In genomic region chrX:106027343-106027674, GRCm38 (mm10) we compare ENCODE assay signal across 8 mouse cellular contexts. TPM values are rescaled to one million over a fixed set of nuclear protein-coding genes. Genes with fewer than 3 reads are reported as not detected.
DNase-seq lines count a peak whose midpoint lies in the region; ATAC-seq and TF ChIP-seq lines count a peak whose summit lies in the region.

No protein-coding gene starts in this region.

- 0 out of 2 replicates have a peak overlapping the region, but pooled peaks have one; percentile 42 for H3K27ac ChIP-seq in kidney, embryonic 14.5 days (ENCODE audit: low read depth, low read length)
- H3K27ac ChIP-seq in bone marrow macrophage, adult 2 months (ENCODE audit: insufficient read depth, low read depth, low read length): peak overlapping the region; percentile 73
- peak overlapping the region; percentile 46; the same call in 1 of the 2 replicates for H3K27ac ChIP-seq in hindbrain, embryonic 16.5 days (ENCODE audit: low read depth, low read length)
- peak overlapping the region; percentile 70 for H3K27ac ChIP-seq in midbrain, embryonic 13.5 days

- peak; percentile 37; the same call in 1 of the 2 replicates for ATAC-seq in kidney, embryonic 14.5 days (ENCODE audit: low FRiP score, low TSS enrichment)
- ATAC-seq in hindbrain, embryonic 16.5 days: no peak
- ATAC-seq in midbrain, embryonic 13.5 days: no peak

- no peak for TF ChIP-seq POLR2A in bone marrow macrophage, adult 2 months (IDR thresholded peaks at IDR 0.05; ENCODE audit: borderline replicate concordance, low read depth, low read length)

- intact Hi-C loops in left cerebral cortex, postnatal 14 days (cut with DNase I): loop anchor here (2.0 to 10.0 kb wide), 3 partner anchors 80 to 357 kb away; no protein-coding TSS in a partner anchor

- H3K36me3 ChIP-seq in kidney, embryonic 14.5 days (ENCODE audit: control insufficient read depth, insufficient read depth, low read length): no peaks in the 10 kb centered on the region
- H3K36me3 ChIP-seq in hindbrain, embryonic 16.5 days (ENCODE audit: control insufficient read depth, insufficient read depth, low read length): no peaks in the 10 kb centered on the region
- no peaks in the 10 kb centered on the region for H3K36me3 ChIP-seq in midbrain, embryonic 13.5 days

- 17% methylated on average over 8 of the region's 8 CpGs for WGBS in kidney, embryonic 14.5 days
- WGBS in hindbrain, embryonic 16.5 days: 25% methylated on average over 8 of the region's 8 CpGs
- WGBS in midbrain, embryonic 13.5 days: 20% methylated on average over 8 of the region's 8 CpGs

- H3K4me3 ChIP-seq in kidney, embryonic 14.5 days (ENCODE audit: low read length): peak overlapping the region; percentile 53
- peak overlapping the region; percentile 73 for H3K4me3 ChIP-seq in bone marrow macrophage, adult 2 months (ENCODE audit: insufficient read depth, low read length)
- peak overlapping the region; percentile 49 for H3K4me3 ChIP-seq in hindbrain, embryonic 16.5 days (ENCODE audit: low read length)
- H3K4me3 ChIP-seq in midbrain, embryonic 13.5 days (replicated peaks): peak overlapping the region; percentile 57

- H3K9me3 ChIP-seq in kidney, embryonic 14.5 days (ENCODE audit: control insufficient read depth, low read length): no peaks in the 10 kb centered on the region
- no peaks in the 10 kb centered on the region for H3K9me3 ChIP-seq in hindbrain, embryonic 16.5 days (ENCODE audit: control insufficient read depth, low read length)
- no peaks in the 10 kb centered on the region for H3K9me3 ChIP-seq in midbrain, embryonic 13.5 days

- no peaks in the 10 kb centered on the region for H3K27me3 ChIP-seq in kidney, embryonic 14.5 days (ENCODE audit: control insufficient read depth, insufficient read depth, low read length)
- no peaks in the 10 kb centered on the region for H3K27me3 ChIP-seq in hindbrain, embryonic 16.5 days (replicated peaks; ENCODE audit: control insufficient read depth, insufficient read depth, low read length)
- no peaks in the 10 kb centered on the region for H3K27me3 ChIP-seq in midbrain, embryonic 13.5 days

- H3K9ac ChIP-seq in kidney, embryonic 14.5 days (ENCODE audit: low read depth, low read length): peak overlapping the region; percentile 70
- peak overlapping the region; percentile 61 for H3K9ac ChIP-seq in hindbrain, embryonic 16.5 days (ENCODE audit: low read depth, low read length)
- H3K9ac ChIP-seq in midbrain, embryonic 13.5 days (replicated peaks): peak overlapping the region; percentile 69

- H3K4me1 ChIP-seq in kidney, embryonic 14.5 days (ENCODE audit: control insufficient read depth, insufficient read depth, low read length): no peaks in the 10 kb centered on the region
- peaks cover 10% of the 10 kb centered on the region for H3K4me1 ChIP-seq in bone marrow macrophage, adult 2 months (ENCODE audit: control insufficient read depth, insufficient read depth, low read length)
- H3K4me1 ChIP-seq in hindbrain, embryonic 16.5 days (ENCODE audit: control insufficient read depth, insufficient read depth, low read depth, low read length): no peaks in the 10 kb centered on the region
- H3K4me1 ChIP-seq in midbrain, embryonic 13.5 days (replicated peaks): peaks cover 10% of the 10 kb centered on the region

- peak overlapping the region; percentile 41 for H3K4me2 ChIP-seq in kidney, embryonic 14.5 days (replicated peaks; ENCODE audit: low read depth, low read length)
- H3K4me2 ChIP-seq in hindbrain, embryonic 16.5 days (ENCODE audit: low read length): peak overlapping the region; percentile 61
- H3K4me2 ChIP-seq in midbrain, embryonic 13.5 days (replicated peaks): peak overlapping the region; percentile 53

- no peak for TF ChIP-seq CTCF in bone marrow macrophage, adult 2 months (IDR thresholded peaks at IDR 0.05; ENCODE audit: low read depth, low read length)

- DNase-seq in kidney, postnatal 25 days: no peak
- no peak for DNase-seq in thymus, postnatal 10 days (ENCODE audit: low spot score in 2 of 2)
- DNase-seq in retina, postnatal 1 day: no peak
- no peak for DNase-seq in left cerebral cortex, postnatal 14 days (ENCODE audit: low spot score in 2 of 2)

RNA-seq across cellular contexts. Expression of gene Atp7a, which starts 0.2 kb away (rescaled TPM):
- polyA plus RNA-seq in kidney, embryonic 14.5 days (2014; fragmentation: Nextera tagmentation; extraction: Ambion mirVana): 15.8 and 37.8 TPM in 2 replicates
- polyA plus RNA-seq in bone marrow macrophage, adult 2 months (2012; ENCODE audit: insufficient read depth, insufficient read length, missing spikeins): 15.6 and 20.3 TPM in 2 replicates
- 10.2 and 13.4 TPM in 2 replicates for polyA plus RNA-seq in hindbrain, embryonic 16.5 days (2015; fragmentation: Nextera tagmentation; extraction: Ambion mirVana)
- 19.2 and 20.0 TPM in 2 replicates for polyA plus RNA-seq in midbrain, embryonic 13.5 days (2015; fragmentation: Nextera tagmentation; extraction: Ambion mirVana)
- total RNA-seq in left cerebral cortex, postnatal 14 days (2021): 1 to 10 TPM; 7.1 to 9.3 TPM

RNA-seq across cellular contexts. Expression of gene Cox7b, which starts 11.8 kb away (rescaled TPM):
- polyA plus RNA-seq in kidney, embryonic 14.5 days (2014; fragmentation: Nextera tagmentation; extraction: Ambion mirVana): 425 and 672 TPM in 2 replicates
- 291 and 396 TPM in 2 replicates for polyA plus RNA-seq in bone marrow macrophage, adult 2 months (2012; ENCODE audit: insufficient read depth, insufficient read length, missing spikeins)
- 384 and 412 TPM in 2 replicates for polyA plus RNA-seq in hindbrain, embryonic 16.5 days (2015; fragmentation: Nextera tagmentation; extraction: Ambion mirVana)
- polyA plus RNA-seq in midbrain, embryonic 13.5 days (2015; fragmentation: Nextera tagmentation; extraction: Ambion mirVana): 334 and 374 TPM in 2 replicates
- total RNA-seq in left cerebral cortex, postnatal 14 days (2021): 100 to 1,000 TPM; 373 to 414 TPM

RNA-seq across cellular contexts. Expression of gene Magt1, which starts 15.6 kb away (rescaled TPM):
- 52.9 and 73.0 TPM in 2 replicates for polyA plus RNA-seq in kidney, embryonic 14.5 days (2014; fragmentation: Nextera tagmentation; extraction: Ambion mirVana)
- polyA plus RNA-seq in bone marrow macrophage, adult 2 months (2012; ENCODE audit: insufficient read depth, insufficient read length, missing spikeins): 43.8 and 44.7 TPM in 2 replicates
- 21.4 and 22.7 TPM in 2 replicates for polyA plus RNA-seq in hindbrain, embryonic 16.5 days (2015; fragmentation: Nextera tagmentation; extraction: Ambion mirVana)
- 25.7 and 26.1 TPM in 2 replicates for polyA plus RNA-seq in midbrain, embryonic 13.5 days (2015; fragmentation: Nextera tagmentation; extraction: Ambion mirVana)
- total RNA-seq in left cerebral cortex, postnatal 14 days (2021): 10 to 100 TPM; 13.5 to 16.0 TPM
